Mouse (Mus musculus): ENCODE results near the gene Cab39l. TPM values are rescaled to one million over a fixed set of nuclear protein-coding genes. Genes with fewer than 3 reads are reported as not detected.
A peak's percentile ranks its signal among the peaks of the same experiment; 100 is the strongest.

The Cab39l gene
- polyA plus RNA-seq, 1 experiment from 2014 or later: 39.8 TPM

DNA sequence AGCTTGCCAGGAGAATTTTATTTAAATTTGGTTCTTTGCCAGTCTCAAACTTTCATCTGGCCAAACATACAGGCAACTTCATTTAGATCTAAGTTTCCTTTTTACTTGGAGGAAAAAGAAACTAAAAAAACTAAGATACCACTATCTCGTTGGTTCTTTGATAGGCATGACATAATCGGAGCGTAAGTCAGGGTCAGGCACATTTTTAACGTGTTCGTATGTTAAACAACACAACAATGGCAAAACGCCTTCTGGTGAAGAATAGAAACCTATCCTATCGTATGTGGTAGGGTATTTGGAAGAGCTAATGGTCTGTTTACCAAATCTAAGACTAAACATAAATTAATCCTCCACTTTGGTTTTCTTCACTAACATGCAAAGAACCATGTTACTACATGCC, 733 bp upstream of the Cab39l start:
- peak overlapping the region; percentile 83 for H3K4me2 ChIP-seq
- no peak for ATAC-seq (ENCODE audit: insufficient number of reproducible peaks, insufficient read depth, low FRiP score, low TSS enrichment, low read depth)
- H3K36me3 ChIP-seq: no peaks in the 10 kb centered on the region
- 22% methylated on average over 7 of the region's 7 CpGs for WGBS
- no peaks in the 10 kb centered on the region for H3K9me3 ChIP-seq
- peaks cover 11% of the 10 kb centered on the region for H3K4me1 ChIP-seq
- no peak overlapping the region for H3K27ac ChIP-seq
- no peaks in the 10 kb centered on the region for H3K27me3 ChIP-seq
- H3K9ac ChIP-seq: peak overlapping the region; percentile 90
- H3K4me3 ChIP-seq: peak overlapping the region; percentile 85

DNA sequence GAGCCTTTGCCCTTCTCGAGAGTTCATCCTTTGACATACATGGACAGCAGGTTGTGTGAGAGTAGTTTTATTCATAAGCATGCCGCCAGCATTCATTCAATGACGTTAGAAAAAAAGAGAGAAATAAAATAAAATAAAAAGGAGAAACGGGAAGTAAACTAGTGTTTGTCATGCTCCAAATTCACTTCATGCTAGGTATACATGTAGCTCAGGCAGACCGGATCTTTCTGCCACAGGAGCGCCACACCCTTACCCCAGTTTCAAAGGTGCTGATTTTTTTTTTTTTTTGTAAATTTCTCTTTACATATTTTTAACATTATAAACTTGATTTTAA, 667 bp downstream of the Cab39l start:
- H3K4me1 ChIP-seq: peaks cover 11% of the 10 kb centered on the region
- peak overlapping the region; percentile 83 for H3K4me2 ChIP-seq
- no peaks in the 10 kb centered on the region for H3K36me3 ChIP-seq
- 0 out of 2 replicates have a peak overlapping the region, but pooled peaks have one; percentile 70 for H3K27ac ChIP-seq
- 13% methylated on average over 6 of the region's 6 CpGs for WGBS
- peak overlapping the region; percentile 90 for H3K9ac ChIP-seq
- peak overlapping the region; percentile 85 for H3K4me3 ChIP-seq
- H3K9me3 ChIP-seq: no peaks in the 10 kb centered on the region
- no peaks in the 10 kb centered on the region for H3K27me3 ChIP-seq
- ATAC-seq (ENCODE audit: insufficient number of reproducible peaks, insufficient read depth, low FRiP score, low TSS enrichment, low read depth): no peak

DNA sequence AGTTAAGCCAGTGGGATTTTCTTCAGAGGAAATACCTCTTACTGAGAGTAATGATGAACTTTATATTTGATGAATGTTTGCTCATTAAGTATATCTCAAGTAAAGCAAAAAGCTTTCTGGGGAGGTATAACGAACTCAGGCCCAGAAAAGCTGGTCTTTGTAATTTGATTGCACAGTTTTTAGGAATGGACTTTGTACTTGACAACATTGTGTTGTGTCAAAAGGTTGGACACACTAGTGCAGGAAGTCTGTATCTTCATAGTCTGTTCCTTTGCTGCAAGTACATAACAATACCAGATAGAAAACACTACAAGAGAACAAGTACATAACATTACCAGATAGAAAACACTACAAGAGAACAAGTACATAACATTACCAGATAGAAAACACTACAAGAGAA, 4.6 kb downstream of the Cab39l start:
- no peaks in the 10 kb centered on the region for H3K36me3 ChIP-seq
- no peak for ATAC-seq (ENCODE audit: insufficient number of reproducible peaks, insufficient read depth, low FRiP score, low TSS enrichment, low read depth)
- no peaks in the 10 kb centered on the region for H3K27me3 ChIP-seq
- 90% methylated on average over 1 of the region's 1 CpGs for WGBS
- no peaks in the 10 kb centered on the region for H3K4me1 ChIP-seq
- H3K4me2 ChIP-seq: no peak overlapping the region
- H3K9me3 ChIP-seq: peaks cover 4% of the 10 kb centered on the region
- H3K4me3 ChIP-seq: no peak overlapping the region
- no peak overlapping the region for H3K9ac ChIP-seq
- no peak overlapping the region for H3K27ac ChIP-seq

- Histone ChIP-seq H3K36me3 (no peaks in the 10 kb centered on the region), H3K27ac (no peak overlapping the region), H3K4me2 (no peak overlapping the region), H3K4me3 (no peak overlapping the region), H3K4me1 (no peaks in the 10 kb centered on the region), H3K27me3 (no peaks in the 10 kb centered on the region), H3K9me3 (peaks cover 4% of the 10 kb centered on the region), H3K9ac (no peak overlapping the region)
- no peak for ATAC-seq (ENCODE audit: insufficient number of reproducible peaks, insufficient read depth, low FRiP score, low TSS enrichment, low read depth)
Measured at GRCm38 (mm10) chr14:59447981-59448380, 7.2 kb downstream of the Cab39l start.

- 96% methylated on average over 2 of the region's 2 CpGs for WGBS
- Histone ChIP-seq H3K4me2 (no peak overlapping the region), H3K9ac (no peak overlapping the region), H3K4me3 (no peak overlapping the region), H3K27ac (no peak overlapping the region), H3K9me3 (no peaks in the 10 kb centered on the region), H3K36me3 (peaks cover 6% of the 10 kb centered on the region; the same call in 1 of the 2 replicates), H3K27me3 (no peaks in the 10 kb centered on the region), H3K4me1 (no peaks in the 10 kb centered on the region)
- ATAC-seq (ENCODE audit: insufficient number of reproducible peaks, insufficient read depth, low FRiP score, low TSS enrichment, low read depth): no peak
Measured at GRCm38 (mm10) chr14:59466503-59466902, 25.7 kb downstream of the Cab39l start.

DNA sequence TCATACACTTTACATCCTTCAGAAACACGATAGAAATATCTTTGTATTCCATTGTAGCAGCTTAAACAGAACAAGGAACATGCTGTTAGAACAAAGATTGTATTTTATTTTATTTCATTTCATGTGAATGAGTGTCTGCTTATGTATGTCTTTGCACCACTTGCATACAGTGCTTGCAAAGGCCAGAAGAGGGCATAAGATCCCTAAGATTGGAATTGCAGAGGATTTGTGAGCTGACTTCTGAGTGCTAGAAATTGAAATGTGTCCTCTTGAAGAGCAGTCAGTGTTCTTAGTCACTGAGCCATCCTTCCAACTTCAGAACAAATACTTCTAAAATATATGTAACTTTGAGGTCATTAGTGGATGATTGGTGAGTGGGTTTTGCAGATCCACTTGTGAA, 27.0 kb downstream of the Cab39l start:
- no peak overlapping the region for H3K4me2 ChIP-seq
- no peaks in the 10 kb centered on the region for H3K36me3 ChIP-seq
- ATAC-seq (ENCODE audit: insufficient number of reproducible peaks, insufficient read depth, low FRiP score, low TSS enrichment, low read depth): no peak
- no peaks in the 10 kb centered on the region for H3K27me3 ChIP-seq
- no peak overlapping the region for H3K4me3 ChIP-seq
- WGBS: 65% methylated on average over 1 of the region's 1 CpGs
- no peaks in the 10 kb centered on the region for H3K4me1 ChIP-seq
- H3K27ac ChIP-seq: no peak overlapping the region
- H3K9ac ChIP-seq: no peak overlapping the region
- no peaks in the 10 kb centered on the region for H3K9me3 ChIP-seq

DNA sequence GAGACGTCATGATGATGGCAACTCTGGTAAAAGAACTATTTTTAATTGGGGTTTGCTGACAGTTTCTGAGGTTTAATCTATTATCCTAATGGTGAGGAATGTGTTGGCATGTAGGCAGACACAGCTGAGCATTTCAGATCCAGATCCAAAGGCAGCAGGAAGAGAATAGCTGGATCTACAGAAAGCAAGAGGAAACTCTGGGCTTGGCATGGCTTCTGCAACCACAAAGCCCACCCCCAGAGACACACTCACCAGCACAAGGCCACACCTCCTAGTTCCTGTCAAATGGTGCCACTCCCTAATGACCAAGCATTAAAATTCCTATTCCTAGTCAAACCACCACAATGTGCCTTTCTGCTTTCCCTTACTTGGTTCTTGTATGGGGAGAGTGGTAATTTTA, 30.0 kb downstream of the Cab39l start:
- H3K4me3 ChIP-seq: no peak overlapping the region
- no peak overlapping the region for H3K9ac ChIP-seq
- H3K4me2 ChIP-seq: no peak overlapping the region
- ATAC-seq (ENCODE audit: insufficient number of reproducible peaks, insufficient read depth, low FRiP score, low TSS enrichment, low read depth): no peak
- 78% methylated on average over 1 of the region's 1 CpGs for whole genome bisulfite sequencing
- H3K4me1 ChIP-seq: no peaks in the 10 kb centered on the region
- no peaks in the 10 kb centered on the region for H3K36me3 ChIP-seq
- H3K27me3 ChIP-seq: no peaks in the 10 kb centered on the region
- H3K27ac ChIP-seq: no peak overlapping the region
- no peaks in the 10 kb centered on the region for H3K9me3 ChIP-seq

GRCm38 (mm10) chr14:59478699-59479098, 37.9 kb downstream of the Cab39l start:
- Histone ChIP-seq H3K36me3 (no peaks in the 10 kb centered on the region), H3K4me3 (no peak overlapping the region), H3K4me1 (no peaks in the 10 kb centered on the region), H3K9me3 (no peaks in the 10 kb centered on the region), H3K4me2 (no peak overlapping the region), H3K9ac (no peak overlapping the region), H3K27ac (no peak overlapping the region), H3K27me3 (no peaks in the 10 kb centered on the region)
- 67% methylated on average over 6 of the region's 6 CpGs for WGBS
- no peak for ATAC-seq (ENCODE audit: insufficient number of reproducible peaks, insufficient read depth, low FRiP score, low TSS enrichment, low read depth)

GRCm38 (mm10) chr14:59485247-59485810, 44.6 kb downstream of the Cab39l start:
- no peaks in the 10 kb centered on the region for H3K36me3 ChIP-seq
- 90% methylated on average over 4 of the region's 4 CpGs for WGBS
- H3K4me2 ChIP-seq: no peak overlapping the region
- H3K4me3 ChIP-seq: no peak overlapping the region
- H3K9ac ChIP-seq: no peak overlapping the region
- H3K27me3 ChIP-seq: no peaks in the 10 kb centered on the region
- H3K9me3 ChIP-seq: no peaks in the 10 kb centered on the region
- H3K4me1 ChIP-seq: no peaks in the 10 kb centered on the region
- H3K27ac ChIP-seq: no peak overlapping the region
- ATAC-seq (ENCODE audit: insufficient number of reproducible peaks, insufficient read depth, low FRiP score, low TSS enrichment, low read depth): no peak

DNA sequence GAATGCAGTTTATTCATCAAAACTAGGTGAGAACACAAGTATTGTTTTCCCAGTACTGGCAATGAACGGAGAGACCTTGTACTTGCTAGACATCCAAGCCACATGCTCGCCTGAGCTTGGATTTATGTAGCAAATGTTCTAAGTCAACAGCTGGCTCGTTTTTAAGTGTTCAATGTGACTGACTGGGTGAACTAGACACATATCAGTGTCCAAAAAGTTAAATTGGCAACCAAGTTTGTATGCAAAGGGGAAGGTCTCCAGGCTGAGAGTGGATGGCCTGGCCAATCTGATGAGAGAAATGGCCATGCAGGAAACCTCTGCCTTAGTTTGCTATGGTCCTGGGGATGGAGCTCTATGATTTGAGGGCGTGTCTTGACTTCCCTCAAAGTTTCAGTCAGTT, 51.6 kb downstream of the Cab39l start:
- H3K4me3 ChIP-seq: no peak overlapping the region
- H3K4me1 ChIP-seq: no peaks in the 10 kb centered on the region
- ATAC-seq (ENCODE audit: insufficient number of reproducible peaks, insufficient read depth, low FRiP score, low TSS enrichment, low read depth): no peak
- no peak overlapping the region for H3K27ac ChIP-seq
- no peaks in the 10 kb centered on the region for H3K36me3 ChIP-seq
- no peak overlapping the region for H3K4me2 ChIP-seq
- WGBS: 84% methylated on average over 4 of the region's 4 CpGs
- H3K27me3 ChIP-seq: no peaks in the 10 kb centered on the region
- H3K9me3 ChIP-seq: no peaks in the 10 kb centered on the region
- H3K9ac ChIP-seq: no peak overlapping the region

- Histone ChIP-seq H3K4me3 (no peak overlapping the region), H3K4me1 (0 out of 2 replicates have a peak, but pooled peaks cover 2% of the 10 kb centered on the region), H3K27me3 (no peaks in the 10 kb centered on the region), H3K27ac (no peak overlapping the region), H3K36me3 (no peaks in the 10 kb centered on the region), H3K9ac (no peak overlapping the region), H3K4me2 (no peak overlapping the region), H3K9me3 (no peaks in the 10 kb centered on the region)
- WGBS: 84% methylated on average over 5 of the region's 5 CpGs
- no peak for ATAC-seq (ENCODE audit: insufficient number of reproducible peaks, insufficient read depth, low FRiP score, low TSS enrichment, low read depth)
Measured at GRCm38 (mm10) chr14:59497928-59498327, 57.2 kb downstream of the Cab39l start.

DNA sequence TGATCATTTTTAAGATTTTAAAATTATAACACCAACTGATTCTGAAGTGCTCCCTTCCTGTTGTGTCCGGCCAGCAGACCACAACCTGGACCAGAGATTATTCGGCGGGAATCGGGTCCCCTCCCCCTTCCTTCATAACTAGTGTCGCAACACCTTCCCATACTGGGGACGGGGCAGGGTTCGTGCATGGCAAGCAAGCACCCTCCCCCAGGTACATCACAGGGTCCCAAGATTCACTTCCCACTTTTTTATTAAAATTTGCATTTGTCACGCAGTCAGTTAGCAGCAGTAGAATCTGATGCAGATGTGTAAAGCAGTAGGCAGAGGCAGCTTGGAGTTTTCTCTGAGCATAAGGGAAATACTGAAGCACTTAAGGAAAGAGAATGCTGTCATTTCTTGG, 64.1 kb downstream of the Cab39l start:
- H3K27ac ChIP-seq: no peak overlapping the region
- H3K4me2 ChIP-seq: no peak overlapping the region
- no peaks in the 10 kb centered on the region for H3K4me1 ChIP-seq
- no peak for ATAC-seq (ENCODE audit: insufficient number of reproducible peaks, insufficient read depth, low FRiP score, low TSS enrichment, low read depth)
- H3K9ac ChIP-seq: no peak overlapping the region
- H3K36me3 ChIP-seq: peaks cover 2% of the 10 kb centered on the region; the same call in 1 of the 2 replicates
- WGBS: 93% methylated on average over 8 of the region's 8 CpGs
- no peaks in the 10 kb centered on the region for H3K9me3 ChIP-seq
- no peak overlapping the region for H3K4me3 ChIP-seq
- H3K27me3 ChIP-seq: no peaks in the 10 kb centered on the region

- Histone ChIP-seq H3K4me3 (no peak overlapping the region), H3K27ac (no peak overlapping the region), H3K9me3 (no peaks in the 10 kb centered on the region), H3K36me3 (peaks cover 2% of the 10 kb centered on the region; the same call in 1 of the 2 replicates), H3K4me2 (no peak overlapping the region), H3K9ac (no peak overlapping the region), H3K27me3 (no peaks in the 10 kb centered on the region), H3K4me1 (no peaks in the 10 kb centered on the region)
- ATAC-seq (ENCODE audit: insufficient number of reproducible peaks, insufficient read depth, low FRiP score, low TSS enrichment, low read depth): no peak
- WGBS: 90% methylated on average over 4 of the region's 4 CpGs
Measured at GRCm38 (mm10) chr14:59506139-59506538, 65.4 kb downstream of the Cab39l start.

Data from embryonic facial prominence, embryonic 13.5 days (tissue).